Mouse (Mus musculus) kidney, postnatal 25 days (tissue): Measurements from ENCODE around the gene Fpr2.
"Not testable (repeated sequence)": the region's sequence is repeated elsewhere in the genome, so short reads cannot be mapped to it uniquely, and the experiment has no call there.

ENCODE experiments used
- DNase-seq, 2 experiments: peaks; one replicate each; pipeline ENCODE4 v3.0.0; 2021; ENCODE audit warnings: mixed read lengths in 2 of 2

The Fpr2 gene

DNA sequence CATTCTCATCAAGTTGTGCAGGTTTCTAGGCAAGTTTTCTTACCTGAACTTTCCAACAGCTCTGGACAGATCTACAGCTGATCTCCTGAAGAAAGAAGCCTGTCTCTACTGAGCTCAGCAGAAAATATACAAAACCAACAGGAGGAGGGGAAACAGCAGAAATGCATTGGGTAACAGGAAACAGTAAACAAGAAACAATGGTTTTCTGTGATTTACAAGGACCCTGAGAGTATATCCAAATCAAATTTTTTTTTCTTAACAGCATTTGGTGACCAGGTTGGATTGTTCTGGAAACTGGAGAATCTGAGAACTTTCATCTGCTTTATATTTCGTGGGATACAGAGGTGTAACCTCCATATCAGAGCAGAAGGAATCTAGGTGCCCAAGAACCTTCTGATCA lies 3.8 kb upstream of the Fpr2 start, which contains the start of gene Fpr1:
Gene Fpr1, minus strand, starts transcription at position 101 of the 400 bp plus-strand sequence.
- DNase-seq: no peak

- no peak for DNase-seq
These were observed 2.3 kb downstream of the Fpr2 start for GRCm38 (mm10) chr17:17889732-17890425.

DNA sequence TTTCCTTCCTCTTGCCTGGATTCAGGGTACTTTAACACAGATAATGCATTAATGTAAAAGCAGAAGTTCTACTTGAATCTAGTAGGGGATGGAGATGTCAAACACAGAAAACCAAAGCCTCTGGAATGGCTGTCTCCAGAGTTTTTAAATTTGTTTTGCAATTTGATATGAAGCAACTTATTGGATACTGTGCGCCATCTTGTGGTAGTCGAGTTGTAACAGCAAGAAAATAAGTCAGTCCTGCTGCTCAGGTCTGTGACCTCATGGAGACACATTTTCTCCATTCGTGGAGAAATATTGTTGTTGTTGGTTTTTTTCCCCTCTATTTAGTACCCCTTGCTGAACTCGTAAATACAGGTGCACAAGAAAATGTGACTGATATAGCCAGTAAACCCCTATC lies 8.4 kb downstream of the Fpr2 start:
- DNase-seq: peak in 1 of 2 experiments; percentile 50

GRCm38 (mm10) chr17:17899268-17899667 lies 11.6 kb downstream of the Fpr2 start:
- DNase-seq: no peak

DNA sequence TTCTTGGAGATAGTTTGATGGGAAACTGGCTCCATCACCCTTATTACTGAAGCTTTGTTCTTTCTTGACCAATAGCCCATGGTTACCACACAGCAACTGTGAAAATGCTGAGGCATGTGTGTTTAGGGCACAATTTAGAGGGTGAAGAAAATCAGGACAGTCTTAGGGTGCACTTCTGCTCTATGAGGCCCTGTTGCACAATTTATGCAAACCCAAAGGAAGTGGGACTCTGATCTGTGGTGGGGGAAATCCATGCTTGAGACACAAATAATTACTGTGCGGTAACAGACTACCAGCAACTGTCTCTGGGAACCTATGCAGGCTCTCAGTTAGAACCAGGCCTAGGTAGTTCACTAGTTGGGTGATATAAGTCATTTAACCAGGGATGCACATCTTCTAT lies 13.1 kb downstream of the Fpr2 start:
- DNase-seq: no peak

DNA sequence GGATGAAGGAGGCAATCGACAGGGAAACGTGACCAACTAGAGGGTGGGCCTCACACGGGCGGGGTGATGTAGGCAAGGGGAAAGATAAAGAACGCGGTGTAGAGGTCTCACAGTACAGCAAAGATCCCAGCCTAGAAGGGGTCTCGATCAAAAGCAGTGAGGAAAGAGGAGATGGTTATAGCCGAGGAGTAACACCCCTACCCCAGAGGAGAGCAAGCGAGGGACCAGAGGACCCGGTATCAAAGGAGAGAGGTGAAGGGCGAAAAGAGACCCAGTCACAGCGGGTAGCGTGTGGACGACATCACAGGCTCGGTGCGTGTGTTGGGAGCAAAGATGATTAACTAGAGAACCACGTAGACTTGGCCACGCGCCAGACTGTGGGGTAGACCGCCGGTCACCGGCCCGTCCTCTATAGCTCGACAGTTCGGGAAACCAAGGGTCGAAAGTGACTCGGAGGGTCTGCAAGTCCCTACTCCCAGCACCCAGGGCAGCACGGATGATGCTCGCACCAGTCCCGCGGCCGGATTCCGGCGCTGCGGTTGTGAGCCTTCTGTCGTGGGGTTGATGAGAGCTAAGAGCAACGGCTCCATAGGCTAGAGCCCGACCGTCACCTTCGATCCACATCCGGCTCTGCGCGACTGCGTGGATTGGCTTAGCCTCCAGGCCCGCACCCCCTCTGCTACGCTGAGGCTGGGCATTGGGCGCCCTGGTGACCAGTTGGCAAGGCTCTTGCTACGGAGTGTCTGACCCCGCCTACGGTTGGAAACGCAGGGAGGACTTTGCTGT lies 22.2 kb downstream of the Fpr2 start:
- peak; percentile 76 to 93 for DNase-seq

- not testable (repeated sequence) for DNase-seq
These were observed 25.0 kb downstream of the Fpr2 start for GRCm38 (mm10) chr17:17912618-17913017.

DNA sequence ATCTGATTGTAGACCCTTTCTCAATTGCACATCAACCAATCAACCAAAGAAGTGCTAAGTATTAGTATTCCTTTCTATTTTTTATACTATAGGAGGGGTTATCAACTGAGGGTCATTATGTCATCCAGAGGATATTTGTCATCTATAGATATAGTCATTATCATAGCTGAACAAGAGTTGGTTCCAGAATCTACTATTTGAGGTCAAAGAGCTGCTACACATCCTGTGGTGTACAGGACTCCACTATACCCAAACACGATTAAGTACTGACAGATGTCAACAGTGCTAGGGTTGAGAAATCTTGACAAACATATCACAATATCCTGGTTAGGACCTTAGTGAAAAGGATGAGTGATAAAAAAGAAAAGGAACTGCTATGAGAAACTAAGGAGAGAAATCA lies 29.8 kb downstream of the Fpr2 start:
- DNase-seq: no peak

DNA sequence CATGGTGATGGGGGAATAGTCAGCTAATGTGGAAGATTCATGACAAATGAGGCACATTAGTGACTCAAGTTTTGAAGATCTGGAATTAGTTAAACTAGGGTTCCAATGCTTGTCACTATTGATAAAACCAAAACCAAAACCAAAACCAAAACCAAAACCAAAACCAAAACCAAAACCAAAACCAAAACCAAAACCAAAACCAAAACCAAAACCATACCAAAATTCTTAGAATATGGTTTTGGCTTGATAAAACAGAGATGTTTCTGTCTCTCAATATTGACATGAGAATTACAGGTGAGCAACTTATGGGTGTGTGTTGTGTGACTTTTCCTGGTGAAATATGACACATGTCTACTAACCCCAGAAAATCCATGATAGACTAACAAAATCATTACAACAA lies 30.2 kb downstream of the Fpr2 start:
- DNase-seq: no peak
